Mouse (Mus musculus) intestine, embryonic 15.5 days (tissue): Measurements from ENCODE around the gene E130308A19Rik. TPM values are rescaled to one million over a fixed set of nuclear protein-coding genes. Genes with fewer than 3 reads are reported as not detected.

ENCODE experiments used
- ATAC-seq: fragments of 200-750 bp; cut with Nextera tagmentation; 2 replicates; pipeline ENCODE4 v1.8.0; 2017; ENCODE audit warnings: moderate TSS enrichment, moderate library complexity
- H3K27ac ChIP-seq: fragments of 300-500 bp; sonication (generic); 2 replicates; pipeline ENCODE4 v1.5.1; 2015; ENCODE audit warnings: mild to moderate bottlenecking, inconsistent platforms
- H3K27me3 ChIP-seq: fragments of 300-500 bp; sonication (generic); replicated peaks from 2 replicates; pipeline ENCODE4 v1.6.1; 2015; ENCODE audit warnings: inconsistent platforms
- H3K36me3 ChIP-seq: fragments of 300-500 bp; sonication (generic); 2 replicates; pipeline ENCODE4 v1.6.1; 2015; ENCODE audit warnings: inconsistent platforms
- H3K4me1 ChIP-seq: fragments of 300-500 bp; sonication (generic); replicated peaks from 2 replicates; pipeline ENCODE4 v1.6.1; 2015; ENCODE audit warnings: inconsistent platforms
- H3K4me2 ChIP-seq: fragments of 300-500 bp; sonication (generic); replicated peaks from 2 replicates; pipeline ENCODE4 v1.6.1; 2015; ENCODE audit warnings: mild to moderate bottlenecking, inconsistent platforms
- H3K4me3 ChIP-seq: fragments of 300-500 bp; sonication (generic); replicated peaks from 2 replicates; pipeline ENCODE4 v1.5.1; 2015; ENCODE audit warnings: inconsistent platforms
- H3K9ac ChIP-seq: fragments of 300-500 bp; sonication (generic); 2 replicates; pipeline ENCODE4 v1.6.1; 2015; ENCODE audit warnings: inconsistent platforms
- H3K9me3 ChIP-seq: fragments of 300-500 bp; sonication (generic); 2 replicates; pipeline ENCODE4 v1.6.1; 2016; ENCODE audit warnings: inconsistent platforms
- WGBS: fragments of 180-500 bp; shearing (Covaris S2); methylation state at CpG from one replicate; pipeline ENCODE4 v1.1.7; 2015; 5-methylcytosine and 5-hydroxymethylcytosine counted together
- polyA plus RNA-seq: library from polyadenylated mRNA; unstranded; fragments of >200 nt; fragmentation: Nextera tagmentation; extraction: Ambion mirVana; gene quantifications from 2 replicates; pipeline ENCODE4 v1.2.1, GENCODE M21; 2015

The E130308A19Rik gene
- polyA plus RNA-seq, 1 experiment from 2014 or later: 15.1 TPM

GRCm38 (mm10) chr4:59670015-59670414 lies 44.0 kb downstream of the E130308A19Rik start:
- Histone ChIP-seq H3K4me3 (no peak overlapping the region), H3K27me3 (no peaks in the 10 kb centered on the region), H3K9me3 (no peaks in the 10 kb centered on the region), H3K36me3 (no peaks in the 10 kb centered on the region), H3K27ac (no peak overlapping the region), H3K4me1 (peaks cover 3% of the 10 kb centered on the region; the same call in 1 of the 2 replicates), H3K4me2 (no peak overlapping the region), H3K9ac (no peak overlapping the region)
- ATAC-seq: no peak
- 85% methylated on average over 2 of the region's 2 CpGs for WGBS

- no peaks in the 10 kb centered on the region for H3K27me3 ChIP-seq
- WGBS: 85% methylated on average over 2 of the region's 2 CpGs
- peaks cover 4% of the 10 kb centered on the region; the same call in 1 of the 2 replicates for H3K4me1 ChIP-seq
- no peak overlapping the region for H3K4me3 ChIP-seq
- no peaks in the 10 kb centered on the region for H3K9me3 ChIP-seq
- H3K27ac ChIP-seq: no peak overlapping the region
- no peak overlapping the region for H3K9ac ChIP-seq
- H3K36me3 ChIP-seq: no peaks in the 10 kb centered on the region
- ATAC-seq: no peak
- H3K4me2 ChIP-seq: no peak overlapping the region
Measured at GRCm38 (mm10) chr4:59673423-59674117, 47.6 kb downstream of the E130308A19Rik start.

GRCm38 (mm10) chr4:59674929-59675679 lies 49.1 kb downstream of the E130308A19Rik start:
- WGBS: 58% methylated on average over 8 of the region's 8 CpGs
- peaks cover 4% of the 10 kb centered on the region; the same call in 1 of the 2 replicates for H3K4me1 ChIP-seq
- no peaks in the 10 kb centered on the region for H3K27me3 ChIP-seq
- H3K36me3 ChIP-seq: no peaks in the 10 kb centered on the region
- H3K4me3 ChIP-seq: no peak overlapping the region
- ATAC-seq: no peak
- no peaks in the 10 kb centered on the region for H3K9me3 ChIP-seq
- H3K9ac ChIP-seq: no peak overlapping the region
- no peak overlapping the region for H3K4me2 ChIP-seq
- H3K27ac ChIP-seq: no peak overlapping the region

- H3K36me3 ChIP-seq: no peaks in the 10 kb centered on the region
- H3K4me3 ChIP-seq: no peak overlapping the region
- peaks cover 4% of the 10 kb centered on the region; the same call in 1 of the 2 replicates for H3K4me1 ChIP-seq
- no peak overlapping the region for H3K27ac ChIP-seq
- H3K27me3 ChIP-seq: no peaks in the 10 kb centered on the region
- 48% methylated on average over 3 of the region's 3 CpGs for WGBS
- no peak overlapping the region for H3K9ac ChIP-seq
- no peak for ATAC-seq
- H3K4me2 ChIP-seq: no peak overlapping the region
- H3K9me3 ChIP-seq: no peaks in the 10 kb centered on the region
Measured at GRCm38 (mm10) chr4:59675699-59676098, 49.7 kb downstream of the E130308A19Rik start.

GRCm38 (mm10) chr4:59681383-59681782 lies 55.4 kb downstream of the E130308A19Rik start:
- Histone ChIP-seq H3K9me3 (no peaks in the 10 kb centered on the region), H3K27ac (no peak overlapping the region), H3K4me1 (0 out of 2 replicates have a peak, but pooled peaks cover 3% of the 10 kb centered on the region), H3K4me3 (no peak overlapping the region), H3K4me2 (no peak overlapping the region), H3K36me3 (no peaks in the 10 kb centered on the region), H3K27me3 (no peaks in the 10 kb centered on the region), H3K9ac (no peak overlapping the region)
- no peak for ATAC-seq
- WGBS: 83% methylated on average over 1 of the region's 1 CpGs

GRCm38 (mm10) chr4:59682491-59682890 lies 56.5 kb downstream of the E130308A19Rik start:
- WGBS: 67% methylated on average over 3 of the region's 3 CpGs

GRCm38 (mm10) chr4:59682950-59683349 lies 56.9 kb downstream of the E130308A19Rik start:
- ATAC-seq: no peak
- 70% methylated on average over 10 of the region's 10 CpGs for WGBS

More at GRCm38 (mm10) chr4:59682491-59682890, 56.5 kb downstream of the E130308A19Rik start:
- Histone ChIP-seq H3K9me3 (no peaks in the 10 kb centered on the region), H3K27me3 (no peaks in the 10 kb centered on the region), H3K36me3 (no peaks in the 10 kb centered on the region), H3K9ac (no peak overlapping the region), H3K4me1 (0 out of 2 replicates have a peak, but pooled peaks cover 3% of the 10 kb centered on the region), H3K27ac (no peak overlapping the region), H3K4me3 (no peak overlapping the region), H3K4me2 (no peak overlapping the region)
- no peak for ATAC-seq

GRCm38 (mm10) chr4:59684306-59684705 lies 58.3 kb downstream of the E130308A19Rik start:
- H3K27me3 ChIP-seq: no peaks in the 10 kb centered on the region
- H3K4me2 ChIP-seq: no peak overlapping the region
- no peaks in the 10 kb centered on the region for H3K36me3 ChIP-seq
- no peak overlapping the region for H3K4me3 ChIP-seq
- no peak overlapping the region for H3K27ac ChIP-seq
- H3K9me3 ChIP-seq: no peaks in the 10 kb centered on the region
- H3K4me1 ChIP-seq: 0 out of 2 replicates have a peak, but pooled peaks cover 3% of the 10 kb centered on the region
- H3K9ac ChIP-seq: no peak overlapping the region
- WGBS: 56% methylated on average over 4 of the region's 4 CpGs
- peak; percentile 31; the same call in 1 of the 2 replicates for ATAC-seq

More at GRCm38 (mm10) chr4:59682950-59683349, 56.9 kb downstream of the E130308A19Rik start:
- H3K4me1 ChIP-seq: 0 out of 2 replicates have a peak, but pooled peaks cover 3% of the 10 kb centered on the region
- H3K36me3 ChIP-seq: no peaks in the 10 kb centered on the region
- H3K9me3 ChIP-seq: no peaks in the 10 kb centered on the region
- no peaks in the 10 kb centered on the region for H3K27me3 ChIP-seq
- no peak overlapping the region for H3K27ac ChIP-seq
- H3K9ac ChIP-seq: no peak overlapping the region
- H3K4me3 ChIP-seq: no peak overlapping the region
- H3K4me2 ChIP-seq: no peak overlapping the region

GRCm38 (mm10) chr4:59686716-59687115 lies 60.7 kb downstream of the E130308A19Rik start:
- 87% methylated on average over 4 of the region's 4 CpGs for WGBS
- Histone ChIP-seq H3K4me2 (no peak overlapping the region), H3K9me3 (no peaks in the 10 kb centered on the region), H3K4me3 (no peak overlapping the region), H3K9ac (no peak overlapping the region), H3K4me1 (0 out of 2 replicates have a peak, but pooled peaks cover 3% of the 10 kb centered on the region), H3K36me3 (no peaks in the 10 kb centered on the region), H3K27ac (no peak overlapping the region), H3K27me3 (no peaks in the 10 kb centered on the region)
- ATAC-seq: no peak

- Histone ChIP-seq H3K36me3 (no peaks in the 10 kb centered on the region), H3K4me1 (0 out of 2 replicates have a peak, but pooled peaks cover 3% of the 10 kb centered on the region), H3K27ac (no peak overlapping the region), H3K9ac (no peak overlapping the region), H3K27me3 (no peaks in the 10 kb centered on the region), H3K4me2 (no peak overlapping the region), H3K4me3 (no peak overlapping the region), H3K9me3 (no peaks in the 10 kb centered on the region)
- 79% methylated on average over 4 of the region's 4 CpGs for WGBS
- ATAC-seq: no peak
Measured at GRCm38 (mm10) chr4:59689055-59689454, 63.0 kb downstream of the E130308A19Rik start.

GRCm38 (mm10) chr4:59690145-59690544 lies 64.1 kb downstream of the E130308A19Rik start:
- Histone ChIP-seq H3K4me1 (no peaks in the 10 kb centered on the region), H3K4me3 (no peak overlapping the region), H3K27ac (no peak overlapping the region), H3K4me2 (no peak overlapping the region), H3K9ac (no peak overlapping the region), H3K9me3 (no peaks in the 10 kb centered on the region), H3K27me3 (no peaks in the 10 kb centered on the region), H3K36me3 (no peaks in the 10 kb centered on the region)
- 94% methylated on average over 4 of the region's 4 CpGs for WGBS
- ATAC-seq: no peak

- Histone ChIP-seq H3K9ac (no peak overlapping the region), H3K27ac (no peak overlapping the region), H3K27me3 (no peaks in the 10 kb centered on the region), H3K9me3 (no peaks in the 10 kb centered on the region), H3K4me2 (no peak overlapping the region), H3K4me1 (peaks cover 7% of the 10 kb centered on the region; the same call in 1 of the 2 replicates), H3K36me3 (no peaks in the 10 kb centered on the region), H3K4me3 (no peak overlapping the region)
- 72% methylated on average over 3 of the region's 3 CpGs for WGBS
- no peak for ATAC-seq
Measured at GRCm38 (mm10) chr4:59696846-59697245, 70.8 kb downstream of the E130308A19Rik start.
